Mouse (Mus musculus): ENCODE results near the gene Fgfr2.

Fgfr2 gene

GRCm38 (mm10) chr7:131551471-131551870 is 1571.7 kb downstream of the Fgfr2 start:
- in situ Hi-C loops (cut with MboI, MseI) = loop anchor here (5.0 to 25.0 kb wide), 2 partner anchors 194 to 889 kb away; no protein-coding TSS in a partner anchor

- in situ Hi-C loops (cut with MboI, MseI) = no loop called here
Observed at GRCm38 (mm10) chr7:131548473-131548872, 1574.7 kb downstream of the Fgfr2 start, which contains the start of gene Hmx2. Gene Hmx2 (plus strand): TSS chr7:131548773.

- in situ Hi-C loops (cut with MboI, MseI) = no loop called here
Observed at GRCm38 (mm10) chr7:131547481-131547880, 1575.7 kb downstream of the Fgfr2 start.

- in situ Hi-C loops (cut with MboI, MseI) = no loop called here
Observed at GRCm38 (mm10) chr7:131546423-131546822, 1576.7 kb downstream of the Fgfr2 start.

GRCm38 (mm10) chr7:131545701-131546385 is 1577.3 kb downstream of the Fgfr2 start:
- in situ Hi-C loops (cut with MboI, MseI) = no loop called here

DNA sequence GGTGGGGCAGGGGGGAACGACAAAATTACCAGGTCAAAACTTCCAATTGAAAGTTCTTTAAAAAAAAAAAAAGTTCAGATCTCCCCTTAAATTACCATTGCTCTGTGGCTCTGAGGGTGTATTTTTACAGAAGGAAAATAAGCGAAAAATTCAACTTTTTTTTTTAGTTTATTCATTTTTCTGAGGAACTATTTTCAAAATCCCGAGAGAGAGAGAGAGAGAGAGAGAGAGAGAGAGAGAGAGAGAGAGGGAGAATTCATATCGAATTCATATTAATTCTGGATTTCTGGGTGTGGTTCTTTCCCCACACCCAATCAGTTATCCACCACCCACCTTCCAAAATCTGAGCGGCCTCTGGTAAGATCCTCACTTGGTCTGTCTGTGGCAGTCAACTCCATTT is 1578.3 kb downstream of the Fgfr2 start:
- in situ Hi-C loops (cut with MboI, MseI) = no loop called here

DNA sequence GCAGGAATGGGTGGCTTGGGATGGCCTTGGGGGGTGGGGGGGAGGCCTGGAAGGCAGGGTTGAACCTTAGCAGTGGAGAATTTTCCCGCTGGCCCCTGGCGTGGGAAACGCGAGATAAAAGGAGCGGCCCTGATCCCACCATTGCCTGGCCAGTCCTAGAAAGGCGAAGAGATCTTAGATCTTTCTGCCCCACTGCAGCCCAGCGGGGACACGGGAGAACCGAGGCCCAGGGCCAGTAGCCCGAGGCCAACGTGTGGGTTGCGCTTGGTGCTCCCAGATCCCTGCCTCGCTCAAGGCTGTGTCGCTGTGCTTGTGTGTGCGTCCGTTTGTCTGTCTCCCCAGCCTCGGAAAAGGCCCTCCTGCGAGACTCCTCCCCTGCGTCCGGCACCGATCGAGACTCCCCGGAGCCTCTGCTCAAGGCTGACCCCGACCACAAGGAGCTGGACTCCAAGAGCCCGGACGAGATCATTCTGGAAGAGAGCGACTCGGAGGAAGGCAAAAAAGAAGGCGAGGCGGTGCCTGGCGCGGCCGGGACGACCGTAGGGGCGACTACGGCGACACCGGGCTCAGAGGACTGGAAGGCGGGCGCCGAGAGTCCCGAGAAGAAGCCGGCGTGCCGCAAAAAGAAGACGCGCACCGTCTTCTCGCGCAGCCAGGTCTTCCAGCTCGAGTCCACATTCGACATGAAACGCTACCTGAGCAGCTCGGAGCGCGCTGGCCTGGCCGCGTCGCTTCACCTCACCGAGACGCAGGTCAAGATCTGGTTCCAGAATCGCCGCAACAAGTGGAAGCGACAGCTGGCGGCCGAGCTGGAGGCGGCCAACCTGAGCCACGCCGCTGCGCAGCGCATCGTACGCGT is 1579.3 kb downstream of the Fgfr2 start:
- in situ Hi-C loops (cut with MboI, MseI) = no loop called here

DNA sequence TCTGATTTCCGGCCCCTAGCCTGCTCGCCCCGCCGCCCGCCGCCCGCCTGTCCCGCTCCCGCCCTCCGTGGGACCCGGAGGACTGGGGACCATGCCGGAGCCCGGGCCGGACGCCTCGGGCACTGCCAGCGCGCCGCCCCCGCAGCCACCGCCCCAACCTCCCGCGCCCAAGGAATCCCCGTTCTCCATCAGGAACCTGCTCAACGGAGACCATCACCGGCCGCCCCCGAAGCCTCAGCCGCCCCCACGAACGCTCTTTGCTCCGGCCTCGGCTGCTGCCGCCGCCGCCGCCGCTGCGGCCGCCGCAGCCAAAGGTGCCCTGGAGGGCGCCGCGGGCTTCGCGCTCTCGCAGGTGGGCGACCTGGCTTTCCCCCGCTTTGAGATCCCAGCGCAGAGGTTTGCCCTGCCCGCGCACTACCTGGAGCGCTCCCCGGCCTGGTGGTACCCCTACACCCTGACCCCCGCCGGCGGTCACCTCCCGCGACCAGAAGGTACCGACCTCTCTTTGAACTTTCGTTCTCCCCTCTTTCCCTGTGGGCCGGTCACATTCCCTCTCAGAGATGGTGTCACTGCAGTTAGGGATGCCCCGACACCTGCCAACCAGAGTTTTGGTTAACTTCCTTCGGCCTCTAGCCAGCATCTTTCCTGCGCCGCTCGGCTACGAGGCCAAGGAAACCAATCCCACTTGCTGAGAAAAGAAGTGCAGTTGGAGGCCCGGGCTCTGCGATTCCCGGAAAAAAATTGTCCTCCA is 1580.1 kb downstream of the Fgfr2 start:
- in situ Hi-C loops (cut with MboI, MseI) = no loop called here

DNA sequence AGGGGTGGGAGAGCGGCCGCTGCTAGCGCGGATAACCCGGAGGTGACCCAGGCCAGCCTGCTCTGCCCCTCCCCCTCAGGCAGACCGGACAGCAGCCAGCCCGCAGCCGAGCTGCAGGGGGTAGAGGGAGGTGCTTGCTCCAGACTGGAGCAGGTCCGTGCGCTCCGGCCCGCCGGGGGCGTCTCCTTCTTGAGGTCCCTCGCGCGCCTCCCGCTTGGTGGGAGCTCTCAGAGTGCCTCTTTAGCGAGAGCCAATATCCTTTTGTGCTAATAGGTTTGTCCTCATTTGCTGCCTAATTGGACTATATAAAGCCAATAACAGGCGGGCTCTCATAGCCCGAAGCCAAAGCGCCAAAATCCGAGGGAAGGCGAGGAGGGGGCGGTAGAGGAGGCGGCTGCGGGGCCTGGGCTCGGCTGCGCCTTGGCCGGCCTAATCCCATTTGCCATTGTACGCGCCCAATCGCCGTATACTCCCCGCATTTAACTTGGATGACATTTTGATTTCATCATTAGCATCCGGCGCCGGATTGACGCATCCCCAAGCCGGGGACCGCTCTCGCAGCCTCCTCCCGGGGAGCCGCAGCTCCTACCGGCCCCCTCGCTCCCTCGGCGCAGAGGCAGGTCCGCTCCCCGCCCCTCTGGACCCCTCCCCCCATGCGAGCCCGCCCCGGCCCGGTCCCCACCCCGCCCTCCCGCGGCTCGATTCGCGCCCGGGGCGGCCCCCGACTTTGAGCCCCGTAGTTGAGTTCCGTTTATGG is 1580.9 kb downstream of the Fgfr2 start, which contains the start of gene Hmx3:
TSS of gene Hmx3 (plus strand) at position 753 of the 757 bp plus-strand sequence.
- in situ Hi-C loops (cut with MboI, MseI) = no loop called here

GRCm38 (mm10) chr7:131541184-131542114 is 1581.7 kb downstream of the Fgfr2 start:
- in situ Hi-C loops (cut with MboI, MseI) = no loop called here

DNA sequence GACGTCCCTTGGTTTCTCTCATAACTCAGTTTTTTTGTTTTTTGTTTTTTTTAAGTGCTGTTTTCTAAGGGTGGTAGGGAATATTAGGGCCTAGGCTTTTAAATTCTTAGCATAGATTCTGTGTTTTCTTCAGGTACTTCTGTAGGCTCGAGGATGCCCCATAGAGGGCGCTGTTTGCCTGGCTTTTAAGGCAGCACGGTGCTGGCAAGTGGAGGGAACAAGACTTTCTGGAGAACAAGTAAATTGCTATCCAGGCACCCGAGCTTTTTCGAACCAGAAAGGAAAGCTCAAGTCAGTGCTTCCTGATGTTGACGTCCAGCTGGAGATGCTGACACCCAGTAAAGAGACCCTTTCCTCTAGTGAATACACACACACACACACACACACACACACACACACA is 1583.2 kb downstream of the Fgfr2 start:
- in situ Hi-C loops (cut with MboI, MseI) = loop anchor here (10.0 kb wide), 1 partner anchor 195 kb away; no protein-coding TSS in a partner anchor

DNA sequence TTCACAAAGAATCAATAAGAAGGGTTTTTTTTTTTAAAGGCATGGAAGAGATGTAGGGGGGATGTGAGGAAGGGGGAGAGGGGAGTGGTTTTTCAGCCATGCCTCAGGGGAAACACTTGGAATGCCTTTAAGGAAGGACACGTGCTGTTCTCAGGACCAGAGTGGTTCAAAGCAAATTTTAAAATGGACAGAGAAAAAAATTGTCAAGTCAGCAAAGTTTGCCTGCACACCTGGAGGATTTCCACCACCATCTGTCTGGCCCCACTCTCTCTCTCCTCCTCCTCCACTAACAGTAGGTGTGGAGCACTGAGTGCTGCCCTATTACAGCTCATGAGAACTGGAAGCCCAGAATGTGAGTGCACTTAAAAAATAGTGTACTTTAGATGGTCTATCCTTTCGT is 1619.4 kb downstream of the Fgfr2 start:
- in situ Hi-C loops (cut with MboI, MseI) = loop anchor here (25.0 kb wide), 1 partner anchor 684 kb away; no protein-coding TSS in a partner anchor

- in situ Hi-C loops (cut with MboI, MseI) = no loop called here
Observed at GRCm38 (mm10) chr7:131478403-131478802, 1644.7 kb downstream of the Fgfr2 start.

- in situ Hi-C loops (cut with MboI, MseI) = no loop called here
Observed at GRCm38 (mm10) chr7:131477140-131477539, 1646.0 kb downstream of the Fgfr2 start.

- in situ Hi-C loops (cut with MboI, MseI) = no loop called here
Observed at GRCm38 (mm10) chr7:131471551-131471950, 1651.6 kb downstream of the Fgfr2 start.

- in situ Hi-C loops (cut with MboI, MseI) = no loop called here
Observed at GRCm38 (mm10) chr7:131469506-131469905, 1653.6 kb downstream of the Fgfr2 start.

GRCm38 (mm10) chr7:131467312-131467711 is 1655.8 kb downstream of the Fgfr2 start:
- in situ Hi-C loops (cut with MboI, MseI) = no loop called here

GRCm38 (mm10) chr7:131465735-131466134 is 1657.4 kb downstream of the Fgfr2 start:
- in situ Hi-C loops (cut with MboI, MseI) = no loop called here

GRCm38 (mm10) chr7:131465117-131465601 is 1658.0 kb downstream of the Fgfr2 start:
- in situ Hi-C loops (cut with MboI, MseI) = no loop called here

DNA sequence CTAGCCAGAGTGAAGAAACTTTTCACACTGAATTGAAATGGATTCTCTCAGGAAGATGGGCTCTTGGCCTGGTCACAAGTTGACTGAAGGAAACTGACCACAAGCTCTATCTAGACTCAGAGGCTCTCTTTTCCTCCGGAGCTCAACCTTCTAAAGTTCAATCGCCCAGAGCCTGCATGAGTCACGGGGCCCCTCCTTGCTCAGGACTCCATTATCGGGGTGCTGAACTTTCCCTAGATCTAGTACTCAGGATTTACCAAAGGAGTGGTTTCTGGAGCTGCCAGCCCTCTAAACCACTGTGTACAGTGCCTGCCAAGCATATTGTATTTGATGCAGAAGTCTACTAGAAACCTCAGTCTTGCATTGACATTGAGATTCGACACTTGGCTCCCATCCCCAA is 1666.4 kb downstream of the Fgfr2 start:
- in situ Hi-C loops (cut with MboI, MseI) = no loop called here
